Mouse (Mus musculus) liver, postnatal 0 days (tissue): ENCODE measurements at regions not wholly inside any gene's neighbourhood (a gene's known extent, or its start where the extent isn't known, plus 50 kb on each side); places are given as distances from the start of the nearest gene placed in this dataset.

Source experiments
- ATAC-seq: fragments of 200-750 bp; cut with Nextera tagmentation; 2 replicates; pipeline ENCODE4 v1.8.0; 2017; ENCODE audit warnings: mild to moderate bottlenecking, moderate library complexity
- DNase-seq: peaks from one replicate; pipeline ENCODE4 v3.0.0-alpha.2; 2016
- H3K27ac ChIP-seq: fragments of 300-500 bp; sonication (generic); 2 replicates; pipeline ENCODE4 v1.5.1; 2014; ENCODE audit warnings: antibody characterized with exemption, moderate library complexity, mild to moderate bottlenecking, low read depth
- H3K27me3 ChIP-seq: fragments of 300-500 bp; sonication (generic); 2 replicates; pipeline ENCODE4 v1.6.1; 2014; ENCODE audit warnings: low read length, control low read depth, mixed read lengths; ENCODE audit not compliant: insufficient read depth
- H3K36me3 ChIP-seq: fragments of 300-500 bp; sonication (generic); replicated peaks from 2 replicates; pipeline ENCODE4 v1.6.1; 2014; ENCODE audit warnings: mild to moderate bottlenecking, control low read depth, low read length, moderate library complexity, mixed read lengths; ENCODE audit not compliant: insufficient read depth
- H3K4me1 ChIP-seq: fragments of 300-500 bp; sonication (generic); 2 replicates; pipeline ENCODE4 v1.6.1; 2014; ENCODE audit warnings: antibody characterized with exemption, mild to moderate bottlenecking, control low read depth; ENCODE audit not compliant: insufficient read depth
- H3K4me2 ChIP-seq: fragments of 300-500 bp; sonication (generic); 2 replicates; pipeline ENCODE4 v1.6.1; 2014; ENCODE audit warnings: low read depth, mild to moderate bottlenecking, low read length, moderate library complexity, mixed read lengths
- H3K4me3 ChIP-seq: fragments of 300-500 bp; sonication (generic); 2 replicates; pipeline ENCODE4 v1.5.1; 2014; ENCODE audit warnings: low read depth, low read length
- H3K9ac ChIP-seq: fragments of 300-500 bp; sonication (generic); replicated peaks from 2 replicates; pipeline ENCODE4 v1.6.1; 2014; ENCODE audit warnings: mild to moderate bottlenecking, moderate library complexity
- H3K9me3 ChIP-seq: fragments of 300-500 bp; sonication (generic); 2 replicates; pipeline ENCODE4 v1.6.1; 2016; ENCODE audit warnings: mild to moderate bottlenecking, control low read depth, low read length, mixed read lengths
- CTCF ChIP-seq: sonication (generic); IDR thresholded peaks from 2 replicates; pipeline ENCODE4 v1.5.1; 2016; ENCODE audit warnings: antibody characterized with exemption, low read depth
- EP300 ChIP-seq: IDR thresholded peaks from 2 replicates; pipeline ENCODE4 v1.6.1; 2016; ENCODE audit warnings: antibody characterized with exemption, low read depth, mild to moderate bottlenecking
- WGBS: fragments of 180-500 bp; shearing (Covaris S2); extraction: QIAGEN DNeasy Blood & Tissue Kit; methylation state at CpG from one replicate; pipeline ENCODE4 v1.1.7; 2014; ENCODE audit not compliant: insufficient replicate concordance; 5-methylcytosine and 5-hydroxymethylcytosine counted together

DNA sequence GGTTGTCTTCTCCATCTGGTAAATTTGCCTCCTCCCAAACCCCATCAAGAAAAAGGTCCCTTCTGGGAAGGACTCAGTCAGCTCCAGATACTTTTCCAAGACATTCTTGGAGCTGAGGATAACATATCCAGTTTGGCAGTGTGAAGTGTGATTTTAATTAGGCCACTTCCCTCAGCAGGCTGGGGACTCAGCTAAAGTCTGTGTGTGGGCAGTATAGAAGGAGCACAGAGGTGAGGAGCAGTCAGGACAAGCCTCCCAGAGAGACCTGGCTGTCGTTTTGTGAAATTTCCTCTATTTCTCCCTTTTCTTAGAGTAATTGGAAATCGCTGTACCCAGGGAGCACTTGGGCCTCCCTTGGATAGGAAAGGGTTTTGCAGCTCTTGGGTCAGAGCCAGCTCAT, 195.4 kb upstream of the Pappa start:
- H3K4me3 ChIP-seq: no peak overlapping the region
- H3K4me2 ChIP-seq: no peak overlapping the region
- DNase-seq (no peak), ATAC-seq (no peak)
- H3K9me3 ChIP-seq: no peaks in the 10 kb centered on the region
- H3K4me1 ChIP-seq: no peaks in the 10 kb centered on the region
- no peaks in the 10 kb centered on the region for H3K27me3 ChIP-seq
- TF ChIP-seq EP300: no peak
- TF ChIP-seq CTCF: no peak
- no peak overlapping the region for H3K27ac ChIP-seq
- H3K9ac ChIP-seq: no peak overlapping the region
- H3K36me3 ChIP-seq: no peaks in the 10 kb centered on the region
- WGBS: 53% methylated on average over 2 of the region's 2 CpGs

DNA sequence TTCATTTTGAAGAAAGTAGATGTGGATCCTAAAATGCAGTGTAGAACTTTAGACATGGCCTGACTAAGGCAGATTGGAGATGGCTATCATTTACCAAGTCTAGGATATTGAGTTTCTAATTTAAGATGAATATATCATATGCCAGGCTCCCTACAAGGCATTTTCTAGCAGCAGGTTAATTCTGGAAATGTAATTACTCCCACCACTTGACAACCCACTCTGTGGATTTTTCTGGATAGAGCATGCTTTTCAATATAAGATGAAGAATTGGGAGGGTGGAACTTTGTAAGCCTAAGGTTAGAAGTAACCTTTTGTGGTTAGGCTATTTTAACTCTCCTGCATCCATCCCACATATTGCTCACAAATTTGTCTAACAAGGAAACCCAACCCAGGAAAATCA, 178.4 kb upstream of the Pappa start:
- Histone ChIP-seq H3K4me1 (no peaks in the 10 kb centered on the region), H3K9me3 (no peaks in the 10 kb centered on the region), H3K27me3 (no peaks in the 10 kb centered on the region), H3K27ac (no peak overlapping the region), H3K36me3 (no peaks in the 10 kb centered on the region), H3K9ac (no peak overlapping the region), H3K4me3 (no peak overlapping the region), H3K4me2 (no peak overlapping the region)
- ATAC-seq (no peak), DNase-seq (no peak)
- no peak for TF ChIP-seq EP300
- TF ChIP-seq CTCF: no peak

DNA sequence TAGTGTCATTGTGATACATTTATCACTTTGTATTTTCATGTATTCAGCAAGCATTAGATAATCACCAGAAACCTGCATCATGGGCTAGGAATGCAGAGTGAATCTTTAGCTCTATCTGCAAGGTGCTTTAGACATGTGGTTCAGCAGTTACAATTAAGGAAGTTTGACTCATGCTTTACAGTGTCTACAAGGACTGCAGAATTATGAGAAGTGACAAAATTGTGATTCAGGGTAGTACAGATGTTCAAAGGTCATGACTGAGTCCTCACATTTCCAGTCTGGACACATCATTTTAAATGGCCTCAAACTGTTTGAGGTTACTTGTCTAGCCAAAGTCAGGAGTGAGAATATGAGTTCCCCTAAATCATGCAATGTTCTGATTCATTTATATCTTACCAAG, 171.3 kb upstream of the Pappa start:
- Histone ChIP-seq H3K4me1 (no peaks in the 10 kb centered on the region), H3K4me2 (no peak overlapping the region), H3K27ac (no peak overlapping the region), H3K9ac (no peak overlapping the region), H3K4me3 (no peak overlapping the region), H3K36me3 (no peaks in the 10 kb centered on the region), H3K27me3 (no peaks in the 10 kb centered on the region), H3K9me3 (no peaks in the 10 kb centered on the region)
- DNase-seq (no peak), ATAC-seq (no peak)
- TF ChIP-seq EP300 (no peak), CTCF (no peak)

DNA sequence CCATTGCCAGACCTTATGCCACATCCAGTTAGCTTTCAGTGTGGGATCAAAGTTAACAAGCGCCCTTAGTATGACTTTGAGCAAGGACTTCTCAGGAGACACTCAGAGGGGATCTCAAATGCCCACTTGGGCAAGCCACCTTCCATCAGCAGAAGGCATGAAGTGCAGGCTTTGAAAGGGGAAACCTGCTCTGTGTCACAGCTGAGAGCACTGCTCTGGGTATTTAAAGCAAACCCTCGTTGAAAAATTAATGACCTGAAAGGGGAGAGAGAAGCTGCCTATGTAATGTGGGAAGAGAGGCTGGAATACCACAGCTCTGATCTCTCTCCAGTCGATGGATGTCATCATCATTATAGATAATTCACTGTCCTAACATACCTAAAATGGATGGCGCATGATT, 165.1 kb upstream of the Pappa start:
- Histone ChIP-seq H3K27me3 (no peaks in the 10 kb centered on the region), H3K27ac (no peak overlapping the region), H3K4me3 (no peak overlapping the region), H3K9ac (no peak overlapping the region), H3K4me1 (no peaks in the 10 kb centered on the region), H3K4me2 (no peak overlapping the region), H3K36me3 (no peaks in the 10 kb centered on the region), H3K9me3 (no peaks in the 10 kb centered on the region)
- 60% methylated on average over 4 of the region's 4 CpGs for WGBS
- ATAC-seq (no peak), DNase-seq (no peak)
- TF ChIP-seq EP300: no peak
- TF ChIP-seq CTCF: no peak

DNA sequence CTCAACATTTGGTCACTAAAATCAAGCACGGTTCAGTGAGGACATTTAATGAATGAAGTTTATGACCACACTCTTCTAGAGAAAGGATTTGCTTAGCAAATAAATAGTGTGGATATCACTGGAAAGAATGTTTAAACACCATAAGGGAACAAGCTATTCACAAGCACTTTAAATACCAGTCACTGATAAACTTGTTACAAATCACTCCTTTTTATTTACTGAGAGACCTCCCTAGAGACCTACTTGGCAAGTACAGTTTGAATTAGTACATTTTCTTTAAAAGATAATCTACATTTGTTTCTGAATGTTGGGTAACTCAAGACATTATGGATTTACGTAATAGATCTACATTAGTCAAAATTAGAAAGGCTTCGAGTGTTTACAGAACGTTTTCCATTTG, 162.2 kb upstream of the Pappa start:
- no peaks in the 10 kb centered on the region for H3K36me3 ChIP-seq
- no peaks in the 10 kb centered on the region for H3K4me1 ChIP-seq
- TF ChIP-seq EP300 (no peak), CTCF (no peak)
- no peak for ATAC-seq
- no peak overlapping the region for H3K27ac ChIP-seq
- no peak for DNase-seq
- no peak overlapping the region for H3K4me3 ChIP-seq
- 62% methylated on average over 4 of the region's 4 CpGs for WGBS
- no peaks in the 10 kb centered on the region for H3K9me3 ChIP-seq
- H3K4me2 ChIP-seq: no peak overlapping the region
- H3K27me3 ChIP-seq: no peaks in the 10 kb centered on the region
- no peak overlapping the region for H3K9ac ChIP-seq
